Mouse (Mus musculus) intestine, postnatal 0 days (tissue): ENCODE measurements around the gene Gtpbp8. TPM values are rescaled to one million over a fixed set of nuclear protein-coding genes. Genes with fewer than 3 reads are reported as not detected.

Source experiments
- ATAC-seq: fragments of 200-750 bp; cut with Nextera tagmentation; 2 replicates; pipeline ENCODE4 v1.8.0; 2017; ENCODE audit warnings: mild to moderate bottlenecking, moderate TSS enrichment, moderate library complexity
- H3K27ac ChIP-seq: fragments of 300-500 bp; sonication (generic); 2 replicates; pipeline ENCODE4 v1.5.1; 2014; ENCODE audit warnings: mild to moderate bottlenecking, low read depth, low read length, moderate library complexity
- H3K27me3 ChIP-seq: fragments of 300-500 bp; sonication (generic); replicated peaks from 2 replicates; pipeline ENCODE4 v1.6.1; 2014; ENCODE audit warnings: low read length, mixed read lengths; ENCODE audit not compliant: control insufficient read depth, insufficient read depth
- H3K36me3 ChIP-seq: fragments of 300-500 bp; sonication (generic); 2 replicates; pipeline ENCODE4 v1.6.1; 2014; ENCODE audit warnings: mild to moderate bottlenecking, moderate library complexity; ENCODE audit not compliant: control insufficient read depth, insufficient read depth
- H3K4me1 ChIP-seq: fragments of 300-500 bp; sonication (generic); replicated peaks from 2 replicates; pipeline ENCODE4 v1.6.1; 2014; ENCODE audit warnings: antibody characterized with exemption, low read length, mixed read lengths; ENCODE audit not compliant: control insufficient read depth, insufficient read depth
- H3K4me2 ChIP-seq: fragments of 300-500 bp; sonication (generic); replicated peaks from 2 replicates; pipeline ENCODE4 v1.6.1; 2014; ENCODE audit warnings: low read depth, mild to moderate bottlenecking, moderate library complexity
- H3K4me3 ChIP-seq: fragments of 300-500 bp; sonication (generic); 2 replicates; pipeline ENCODE4 v1.5.1; 2014; ENCODE audit warnings: low read depth, low read length
- H3K9ac ChIP-seq: fragments of 300-500 bp; sonication (generic); 2 replicates; pipeline ENCODE4 v1.6.1; 2014; ENCODE audit warnings: mild to moderate bottlenecking, low read depth, low read length
- H3K9me3 ChIP-seq: fragments of 300-500 bp; sonication (generic); 2 replicates; pipeline ENCODE4 v1.6.1; 2016; ENCODE audit warnings: mixed run types; ENCODE audit not compliant: control insufficient read depth
- CTCF ChIP-seq: sonication (generic); IDR thresholded peaks from 2 replicates; pipeline ENCODE4 v1.5.1; 2016; ENCODE audit warnings: low read depth, mild to moderate bottlenecking, control low read depth, antibody characterized with exemption, moderate library complexity
- WGBS: fragments of 180-500 bp; shearing (Covaris S2); extraction: QIAGEN DNeasy Blood & Tissue Kit; methylation state at CpG from one replicate; pipeline ENCODE4 v1.1.7; 2014; 5-methylcytosine and 5-hydroxymethylcytosine counted together
- polyA plus RNA-seq: library from polyadenylated mRNA; unstranded; fragments of >200 nt; fragmentation: Nextera tagmentation; extraction: Ambion mirVana; gene quantifications from 2 replicates; pipeline ENCODE4 v1.2.1, GENCODE M21; 2015

The Gtpbp8 gene
- polyA plus RNA-seq, 1 experiment from 2014 or later, result 21.5 TPM

GRCm38 (mm10) chr16:44695859-44696620, 50.1 kb downstream of the Gtpbp8 start:
- no peak for TF ChIP-seq CTCF
- no peak for ATAC-seq
- no peaks in the 10 kb centered on the region for H3K9me3 ChIP-seq
- no peak overlapping the region for H3K4me3 ChIP-seq
- H3K4me2 ChIP-seq, result no peak overlapping the region
- no peaks in the 10 kb centered on the region for H3K27me3 ChIP-seq
- no peak overlapping the region for H3K9ac ChIP-seq
- H3K27ac ChIP-seq, result no peak overlapping the region
- no peaks in the 10 kb centered on the region for H3K36me3 ChIP-seq
- 52% methylated on average over 12 of the region's 12 CpGs for WGBS
- H3K4me1 ChIP-seq, result peaks cover 17% of the 10 kb centered on the region; the same call in 1 of the 2 replicates

GRCm38 (mm10) chr16:44695214-44695858, 50.8 kb downstream of the Gtpbp8 start:
- H3K9me3 ChIP-seq, result no peaks in the 10 kb centered on the region
- TF ChIP-seq CTCF, result no peak
- H3K9ac ChIP-seq, result no peak overlapping the region
- WGBS, result 62% methylated on average over 8 of the region's 8 CpGs
- peaks cover 17% of the 10 kb centered on the region; the same call in 1 of the 2 replicates for H3K4me1 ChIP-seq
- no peak for ATAC-seq
- no peak overlapping the region for H3K27ac ChIP-seq
- H3K36me3 ChIP-seq, result no peaks in the 10 kb centered on the region
- no peaks in the 10 kb centered on the region for H3K27me3 ChIP-seq
- no peak overlapping the region for H3K4me2 ChIP-seq
- no peak overlapping the region for H3K4me3 ChIP-seq

GRCm38 (mm10) chr16:44693695-44694094, 52.5 kb downstream of the Gtpbp8 start:
- no peak overlapping the region for H3K9ac ChIP-seq

GRCm38 (mm10) chr16:44692541-44692940, 53.6 kb downstream of the Gtpbp8 start:
- H3K4me1 ChIP-seq, result peaks cover 10% of the 10 kb centered on the region; the same call in 1 of the 2 replicates
- no peak overlapping the region for H3K4me3 ChIP-seq
- TF ChIP-seq CTCF, result no peak
- 83% methylated on average over 1 of the region's 1 CpGs for WGBS
- H3K9me3 ChIP-seq, result no peaks in the 10 kb centered on the region
- no peaks in the 10 kb centered on the region for H3K36me3 ChIP-seq
- no peak overlapping the region for H3K9ac ChIP-seq
- ATAC-seq, result no peak
- no peaks in the 10 kb centered on the region for H3K27me3 ChIP-seq
- no peak overlapping the region for H3K4me2 ChIP-seq
- H3K27ac ChIP-seq, result no peak overlapping the region

More at GRCm38 (mm10) chr16:44693695-44694094, 52.5 kb downstream of the Gtpbp8 start:
- no peaks in the 10 kb centered on the region for H3K27me3 ChIP-seq
- no peak overlapping the region for H3K4me2 ChIP-seq
- H3K9me3 ChIP-seq, result no peaks in the 10 kb centered on the region
- no peaks in the 10 kb centered on the region for H3K36me3 ChIP-seq
- TF ChIP-seq CTCF, result peak; percentile 40; the same call in 1 of the 2 replicates
- ATAC-seq, result no peak
- no peak overlapping the region for H3K4me3 ChIP-seq
- 74% methylated on average over 6 of the region's 6 CpGs for WGBS
- H3K27ac ChIP-seq, result no peak overlapping the region
- H3K4me1 ChIP-seq, result peaks cover 17% of the 10 kb centered on the region; the same call in 1 of the 2 replicates

- WGBS, result 44% methylated on average over 17 of the region's 17 CpGs
- no peaks in the 10 kb centered on the region for H3K36me3 ChIP-seq
- H3K4me2 ChIP-seq, result peak overlapping the region; percentile 32; the same call in 1 of the 2 replicates
- no peaks in the 10 kb centered on the region for H3K9me3 ChIP-seq
- TF ChIP-seq CTCF, result no peak
- no peak overlapping the region for H3K4me3 ChIP-seq
- ATAC-seq, result no peak
- H3K9ac ChIP-seq, result no peak overlapping the region
- H3K4me1 ChIP-seq, result peaks cover 3% of the 10 kb centered on the region; the same call in 1 of the 2 replicates
- no peak overlapping the region for H3K27ac ChIP-seq
- no peaks in the 10 kb centered on the region for H3K27me3 ChIP-seq
These were observed 54.5 kb downstream of the Gtpbp8 start for GRCm38 (mm10) chr16:44691561-44692141.

GRCm38 (mm10) chr16:44691066-44691465, 55.1 kb downstream of the Gtpbp8 start:
- Histone ChIP-seq H3K9me3 (no peaks in the 10 kb centered on the region), H3K27ac (no peak overlapping the region)
- TF ChIP-seq CTCF, result no peak

More at GRCm38 (mm10) chr16:44691066-44691465, 55.1 kb downstream of the Gtpbp8 start:
- no peak overlapping the region for H3K9ac ChIP-seq
- ATAC-seq, result no peak
- H3K27me3 ChIP-seq, result no peaks in the 10 kb centered on the region
- whole genome bisulfite sequencing, result 73% methylated on average over 2 of the region's 2 CpGs
- peaks cover under 1% of the 10 kb centered on the region; the same call in 1 of the 2 replicates for H3K4me1 ChIP-seq
- H3K36me3 ChIP-seq, result no peaks in the 10 kb centered on the region
- H3K4me3 ChIP-seq, result no peak overlapping the region
- H3K4me2 ChIP-seq, result no peak overlapping the region
